Mouse (Mus musculus): ENCODE measurements around the gene Mybph. TPM values are rescaled to one million over a fixed set of nuclear protein-coding genes. Genes with fewer than 3 reads are reported as not detected.

Mybph gene
- polyA plus RNA-seq, 1 experiment from 2014 or later, result not detected

DNA sequence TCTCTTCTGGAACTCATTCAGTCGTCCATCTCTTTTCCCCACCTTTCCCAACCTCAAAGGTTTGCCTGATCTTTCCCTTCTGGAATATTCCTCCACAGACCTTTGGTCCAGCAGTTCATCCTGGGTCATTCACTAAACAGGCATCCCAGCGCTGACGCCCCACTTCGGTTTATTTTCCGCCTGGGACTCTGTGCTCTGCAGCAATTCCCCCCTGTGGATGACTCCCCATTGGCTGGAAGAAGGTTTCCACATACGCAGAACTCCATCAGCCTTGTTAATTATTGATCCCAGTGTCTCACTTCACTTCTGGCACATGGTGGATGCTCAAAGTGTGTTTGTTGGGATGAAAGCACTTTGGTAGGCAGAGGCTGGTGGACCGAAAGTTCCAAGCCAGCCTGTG is 29.8 kb upstream of the Mybph start:
- Histone ChIP-seq H3K27ac (replicated peaks) (no peak overlapping the region), H3K9me3 (no peaks in the 10 kb centered on the region)
- 91% methylated on average over 7 of the region's 7 CpGs for WGBS

DNA sequence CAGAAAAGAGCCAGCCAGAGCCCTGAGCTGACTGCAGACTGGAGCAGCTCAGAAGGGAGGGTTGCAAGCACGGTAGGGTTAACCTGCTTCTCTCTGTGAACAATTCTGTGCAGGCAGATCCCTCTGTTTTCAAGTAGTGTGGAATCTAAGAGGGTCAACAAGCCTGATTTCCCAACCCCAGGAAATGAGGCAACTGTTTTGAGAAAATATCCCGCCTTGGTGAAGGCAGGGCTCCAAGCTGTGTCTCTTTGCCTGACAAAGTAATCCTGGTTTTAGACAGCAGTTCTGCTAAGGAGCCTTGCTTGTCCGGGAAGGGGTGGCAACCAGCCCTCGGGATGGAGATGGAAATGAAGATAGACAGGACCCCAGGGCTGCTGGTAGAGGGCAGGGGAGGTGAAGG is 28.8 kb upstream of the Mybph start:
- Histone ChIP-seq H3K9ac (replicated peaks) (no peak overlapping the region), H3K4me2 (replicated peaks) (no peak overlapping the region), H3K4me3 (no peak overlapping the region), H3K27me3 (no peaks in the 10 kb centered on the region), H3K36me3 (no peaks in the 10 kb centered on the region), H3K4me1 (no peaks in the 10 kb centered on the region), H3K27ac (replicated peaks) (no peak overlapping the region), H3K9me3 (no peaks in the 10 kb centered on the region)
- WGBS, result 72% methylated on average over 4 of the region's 4 CpGs
- no peak for ATAC-seq (replicated peaks)

More for the DNA sequence above, 29.8 kb upstream of the Mybph start:
- no peak overlapping the region for H3K9ac ChIP-seq (replicated peaks)
- no peak overlapping the region for H3K4me2 ChIP-seq (replicated peaks)
- H3K36me3 ChIP-seq, result no peaks in the 10 kb centered on the region
- no peaks in the 10 kb centered on the region for H3K27me3 ChIP-seq
- H3K4me1 ChIP-seq, result no peaks in the 10 kb centered on the region
- no peak for ATAC-seq (replicated peaks)
- H3K4me3 ChIP-seq, result no peak overlapping the region

DNA sequence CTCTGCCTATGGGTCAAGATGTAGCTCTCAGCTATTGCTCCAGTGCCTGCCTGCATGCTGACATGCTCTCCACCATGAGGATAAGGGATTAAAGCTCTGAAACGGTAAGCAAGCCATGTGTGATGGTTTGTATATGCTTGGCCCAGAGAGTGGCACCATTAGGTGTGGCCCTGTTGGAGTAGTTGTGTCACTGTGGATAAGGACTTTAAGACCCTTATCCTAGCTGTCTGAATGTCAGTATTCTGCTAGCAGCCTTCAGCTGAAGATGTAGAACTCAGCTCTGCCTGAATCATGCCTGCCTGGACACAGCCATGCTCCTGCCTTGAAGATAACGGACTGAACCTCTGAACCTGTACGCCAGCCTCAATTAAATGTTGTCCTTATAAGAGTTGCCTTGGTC is 26.7 kb upstream of the Mybph start:
- Histone ChIP-seq H3K27me3 (no peaks in the 10 kb centered on the region), H3K27ac (replicated peaks) (no peak overlapping the region), H3K4me2 (replicated peaks) (no peak overlapping the region), H3K9me3 (no peaks in the 10 kb centered on the region), H3K9ac (replicated peaks) (no peak overlapping the region), H3K4me3 (no peak overlapping the region), H3K4me1 (no peaks in the 10 kb centered on the region), H3K36me3 (no peaks in the 10 kb centered on the region)
- WGBS, result 94% methylated on average over 3 of the region's 3 CpGs
- ATAC-seq (replicated peaks), result no peak

- no peak for ATAC-seq (replicated peaks)
- Histone ChIP-seq H3K4me2 (replicated peaks) (no peak overlapping the region), H3K4me1 (no peaks in the 10 kb centered on the region), H3K4me3 (no peak overlapping the region), H3K9me3 (no peaks in the 10 kb centered on the region), H3K27ac (replicated peaks) (no peak overlapping the region), H3K36me3 (no peaks in the 10 kb centered on the region), H3K9ac (replicated peaks) (no peak overlapping the region), H3K27me3 (no peaks in the 10 kb centered on the region)
- WGBS, result 45% methylated on average over 14 of the region's 14 CpGs
Measured at GRCm38 (mm10) chr1:134167416-134168305, 25.6 kb upstream of the Mybph start.

GRCm38 (mm10) chr1:134168567-134168966 is 24.7 kb upstream of the Mybph start:
- Histone ChIP-seq H3K9me3 (no peaks in the 10 kb centered on the region), H3K9ac (replicated peaks) (no peak overlapping the region), H3K27me3 (no peaks in the 10 kb centered on the region), H3K27ac (replicated peaks) (no peak overlapping the region), H3K4me1 (no peaks in the 10 kb centered on the region), H3K4me3 (no peak overlapping the region), H3K4me2 (replicated peaks) (no peak overlapping the region), H3K36me3 (no peaks in the 10 kb centered on the region)
- WGBS, result 91% methylated on average over 3 of the region's 3 CpGs
- no peak for ATAC-seq (replicated peaks)

DNA sequence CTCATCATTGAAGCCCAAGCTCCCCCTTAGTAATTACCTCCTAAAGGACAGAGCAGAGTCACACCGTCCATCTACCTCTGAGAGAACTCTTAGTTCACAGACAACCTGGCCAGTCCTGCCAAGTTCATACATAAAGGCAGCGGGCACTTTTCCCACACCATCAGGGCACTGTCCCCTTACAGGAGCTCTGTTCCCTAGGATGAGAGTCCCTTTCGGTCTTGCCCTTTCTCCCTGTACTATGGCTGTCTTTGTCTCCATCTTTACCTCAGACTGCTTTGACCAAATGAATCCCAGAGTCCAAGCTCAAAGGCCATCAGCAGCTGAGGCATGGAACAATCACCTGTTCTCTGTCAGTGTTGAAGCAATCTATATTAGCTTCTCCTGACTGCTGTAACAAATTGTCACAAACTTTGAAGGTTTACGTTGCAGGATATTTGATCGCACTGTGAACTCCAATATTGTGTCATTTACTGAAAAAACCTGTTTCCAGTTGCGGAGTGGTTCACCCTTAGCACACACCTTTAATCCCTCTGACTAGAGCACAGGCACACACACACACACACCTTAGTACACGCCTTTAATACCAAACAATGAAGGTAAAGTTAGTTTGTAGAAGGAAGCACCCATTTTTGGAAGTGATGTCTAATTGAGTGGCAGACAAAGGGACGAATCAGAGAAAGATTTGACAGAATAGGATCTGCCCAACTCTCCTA is 24.1 kb upstream of the Mybph start:
- no peaks in the 10 kb centered on the region for H3K4me1 ChIP-seq
- 92% methylated on average over 8 of the region's 8 CpGs for WGBS
- no peak for ATAC-seq (replicated peaks)

GRCm38 (mm10) chr1:134173081-134173480 is 20.2 kb upstream of the Mybph start:
- no peaks in the 10 kb centered on the region for H3K27me3 ChIP-seq
- H3K27ac ChIP-seq (replicated peaks), result no peak overlapping the region
- H3K4me1 ChIP-seq, result no peaks in the 10 kb centered on the region
- no peaks in the 10 kb centered on the region for H3K9me3 ChIP-seq
- no peak overlapping the region for H3K4me2 ChIP-seq (replicated peaks)
- no peak overlapping the region for H3K9ac ChIP-seq (replicated peaks)
- 57% methylated on average over 7 of the region's 7 CpGs for WGBS
- no peaks in the 10 kb centered on the region for H3K36me3 ChIP-seq
- H3K4me3 ChIP-seq, result no peak overlapping the region
- no peak for ATAC-seq (replicated peaks)

More for the DNA sequence above, 24.1 kb upstream of the Mybph start:
- no peak overlapping the region for H3K4me2 ChIP-seq (replicated peaks)
- no peaks in the 10 kb centered on the region for H3K9me3 ChIP-seq
- H3K27me3 ChIP-seq, result no peaks in the 10 kb centered on the region
- no peaks in the 10 kb centered on the region for H3K36me3 ChIP-seq
- H3K4me3 ChIP-seq, result no peak overlapping the region
- no peak overlapping the region for H3K27ac ChIP-seq (replicated peaks)
- no peak overlapping the region for H3K9ac ChIP-seq (replicated peaks)

- WGBS, result 86% methylated on average over 5 of the region's 5 CpGs
- Histone ChIP-seq H3K27ac (replicated peaks) (no peak overlapping the region), H3K4me1 (peaks cover 16% of the 10 kb centered on the region), H3K27me3 (no peaks in the 10 kb centered on the region), H3K9ac (replicated peaks) (no peak overlapping the region), H3K4me2 (replicated peaks) (no peak overlapping the region), H3K9me3 (no peaks in the 10 kb centered on the region), H3K36me3 (no peaks in the 10 kb centered on the region), H3K4me3 (no peak overlapping the region)
- no peak for ATAC-seq (replicated peaks)
Measured at GRCm38 (mm10) chr1:134177976-134178375, 15.3 kb upstream of the Mybph start.

DNA sequence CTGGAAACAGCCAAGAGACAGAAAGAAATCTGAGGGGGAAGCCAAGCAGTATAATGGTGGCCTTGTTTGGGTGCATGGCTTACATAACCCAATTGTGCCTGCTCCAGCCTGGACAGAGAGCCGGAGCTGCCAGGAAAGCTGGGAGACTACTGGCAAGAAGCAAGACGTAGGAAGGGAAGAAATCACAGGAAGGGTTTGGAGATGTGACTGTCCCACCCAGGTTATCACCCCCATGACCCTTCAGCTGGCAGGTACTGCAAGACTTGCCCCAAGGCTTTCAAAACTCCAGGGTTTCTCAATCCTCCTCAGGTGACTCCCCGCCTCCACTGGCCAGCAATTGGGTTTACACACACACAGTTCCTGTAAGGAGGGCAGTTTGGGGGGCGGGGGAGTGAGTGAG is 11.2 kb upstream of the Mybph start, which contains the start of gene Chil1:
Gene Chil1 (plus strand): TSS at position 152 of the 400 bp plus-strand sequence.
- Histone ChIP-seq H3K9me3 (no peaks in the 10 kb centered on the region), H3K4me2 (replicated peaks) (no peak within 1 kb of the TSS), H3K4me3 (no peak within 1 kb of the TSS), H3K27me3 (no peaks in the 10 kb centered on the region), H3K27ac (replicated peaks) (no peak within 1 kb of the TSS), H3K36me3 (no peaks in the 10 kb centered on the region), H3K9ac (replicated peaks) (no peak within 1 kb of the TSS), H3K4me1 (peaks cover 16% of the 10 kb centered on the region)
- peak; percentile 53; the same call in 1 of the 2 replicates for ATAC-seq (replicated peaks)
- WGBS, result 36% methylated on average over 4 of the region's 4 CpGs

GRCm38 (mm10) chr1:134184089-134184488 is 9.2 kb upstream of the Mybph start:
- H3K4me2 ChIP-seq (replicated peaks), result no peak overlapping the region
- WGBS, result 87% methylated on average over 4 of the region's 4 CpGs

DNA sequence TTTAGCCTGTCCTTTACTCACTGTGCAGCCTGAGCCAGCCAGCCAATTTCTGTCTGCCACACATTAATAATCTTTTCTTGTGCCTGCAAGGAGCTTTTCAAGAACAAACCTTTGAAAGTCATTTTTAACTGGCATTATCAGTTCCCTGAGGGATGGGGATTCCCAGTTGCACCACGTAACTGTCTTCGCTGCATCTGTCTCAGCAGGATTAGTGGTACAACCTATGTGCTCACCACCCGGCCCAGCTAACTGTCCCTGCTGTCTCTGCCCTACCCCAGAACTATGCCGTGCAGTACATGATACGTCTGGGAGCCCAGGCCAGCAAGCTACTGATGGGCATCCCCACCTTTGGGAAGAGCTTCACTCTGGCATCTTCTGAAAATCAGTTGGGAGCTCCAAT is 5.0 kb upstream of the Mybph start:
- no peak overlapping the region for H3K9ac ChIP-seq (replicated peaks)
- H3K9me3 ChIP-seq, result no peaks in the 10 kb centered on the region
- no peak for ATAC-seq (replicated peaks)
- no peak overlapping the region for H3K4me3 ChIP-seq
- H3K27ac ChIP-seq (replicated peaks), result 0 out of 2 replicates have a peak overlapping the region, but pooled peaks have one; percentile 20
- no peaks in the 10 kb centered on the region for H3K27me3 ChIP-seq
- H3K4me2 ChIP-seq (replicated peaks), result no peak overlapping the region
- 76% methylated on average over 5 of the region's 5 CpGs for WGBS
- H3K4me1 ChIP-seq, result peaks cover 17% of the 10 kb centered on the region
- H3K36me3 ChIP-seq, result no peaks in the 10 kb centered on the region

More at GRCm38 (mm10) chr1:134184089-134184488, 9.2 kb upstream of the Mybph start:
- Histone ChIP-seq H3K27me3 (no peaks in the 10 kb centered on the region), H3K4me1 (peaks cover 22% of the 10 kb centered on the region), H3K9ac (replicated peaks) (no peak overlapping the region), H3K9me3 (no peaks in the 10 kb centered on the region), H3K27ac (replicated peaks) (no peak overlapping the region), H3K36me3 (no peaks in the 10 kb centered on the region), H3K4me3 (no peak overlapping the region)
- no peak for ATAC-seq (replicated peaks)

DNA sequence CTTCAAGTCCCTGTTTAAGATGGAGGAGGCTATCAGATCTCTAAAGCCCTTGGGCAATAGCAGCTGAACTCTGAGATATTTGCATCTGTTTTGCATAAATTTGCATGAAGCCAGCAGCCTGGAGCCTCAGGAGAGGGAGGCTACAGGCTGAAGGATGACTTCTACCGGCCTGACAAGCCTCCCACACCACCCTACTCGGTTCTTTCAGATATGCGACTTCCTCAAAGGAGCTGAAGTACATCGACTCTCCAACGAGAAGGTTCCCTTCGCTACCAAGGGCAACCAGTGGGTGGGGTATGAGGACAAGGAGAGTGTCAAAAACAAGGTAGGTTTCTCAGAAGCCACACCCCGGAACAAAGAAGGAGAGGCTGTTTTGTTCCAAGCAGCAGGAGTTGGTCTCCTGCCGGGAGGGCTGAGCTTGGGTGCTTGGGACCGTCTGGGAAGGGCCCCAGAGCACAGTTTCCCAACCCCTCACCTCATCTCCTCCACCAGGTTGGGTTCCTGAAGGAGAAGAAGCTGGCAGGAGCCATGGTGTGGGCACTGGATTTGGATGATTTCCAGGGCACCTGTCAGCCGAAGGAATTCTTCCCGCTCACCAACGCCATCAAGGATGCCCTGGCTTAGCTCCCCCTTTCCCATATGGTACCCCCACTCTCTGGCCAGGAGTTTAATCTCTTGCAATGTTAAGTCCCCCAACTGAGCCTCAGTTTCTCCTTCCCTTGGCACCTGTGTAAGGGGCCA is 4.1 kb upstream of the Mybph start:
- Histone ChIP-seq H3K4me3 (no peak overlapping the region), H3K4me2 (replicated peaks) (no peak overlapping the region; the same call in 1 of the 2 replicates), H3K27ac (replicated peaks) (0 out of 2 replicates have a peak overlapping the region, but pooled peaks have one; percentile 20), H3K9ac (replicated peaks) (no peak overlapping the region), H3K9me3 (no peaks in the 10 kb centered on the region), H3K36me3 (no peaks in the 10 kb centered on the region), H3K4me1 (peaks cover 17% of the 10 kb centered on the region), H3K27me3 (no peaks in the 10 kb centered on the region)
- 21% methylated on average over 12 of the region's 12 CpGs for WGBS
- peak; percentile 66 for ATAC-seq (replicated peaks)
